Mouse (Mus musculus): ENCODE results near the gene Scn1a. TPM values are rescaled to one million over a fixed set of nuclear protein-coding genes. Genes with fewer than 3 reads are reported as not detected.

The Scn1a gene
- polyA plus RNA-seq, 1 experiment from 2014 or later: 13.8 TPM

GRCm38 (mm10) chr2:66220954-66221353 is 219.7 kb downstream of the Scn1a start:
- Histone ChIP-seq H3K9ac (no peak overlapping the region), H3K4me1 (replicated peaks) (no peaks in the 10 kb centered on the region), H3K27me3 (no peaks in the 10 kb centered on the region), H3K4me2 (no peak overlapping the region), H3K4me3 (no peak overlapping the region), H3K36me3 (peaks cover 61% of the 10 kb centered on the region), H3K27ac (no peak overlapping the region), H3K9me3 (no peaks in the 10 kb centered on the region)
- ATAC-seq (ENCODE audit: low FRiP score): no peak
- 92% methylated on average over 7 of the region's 7 CpGs for WGBS

Other genes starting within 250 kb of the Scn1a start
- gene Ttc21b, start 184.2 kb downstream of the Scn1a start, polyA plus RNA-seq (2015; fragmentation: Nextera tagmentation; extraction: Ambion mirVana): 11.9 and 13.4 TPM in 2 replicates
- gene Scn9a, start 194.1 kb upstream of the Scn1a start, polyA plus RNA-seq (2015; fragmentation: Nextera tagmentation; extraction: Ambion mirVana): 14.8 and 16.2 TPM in 2 replicates